Mouse (Mus musculus): ENCODE data around the gene Selenon.

DNA sequence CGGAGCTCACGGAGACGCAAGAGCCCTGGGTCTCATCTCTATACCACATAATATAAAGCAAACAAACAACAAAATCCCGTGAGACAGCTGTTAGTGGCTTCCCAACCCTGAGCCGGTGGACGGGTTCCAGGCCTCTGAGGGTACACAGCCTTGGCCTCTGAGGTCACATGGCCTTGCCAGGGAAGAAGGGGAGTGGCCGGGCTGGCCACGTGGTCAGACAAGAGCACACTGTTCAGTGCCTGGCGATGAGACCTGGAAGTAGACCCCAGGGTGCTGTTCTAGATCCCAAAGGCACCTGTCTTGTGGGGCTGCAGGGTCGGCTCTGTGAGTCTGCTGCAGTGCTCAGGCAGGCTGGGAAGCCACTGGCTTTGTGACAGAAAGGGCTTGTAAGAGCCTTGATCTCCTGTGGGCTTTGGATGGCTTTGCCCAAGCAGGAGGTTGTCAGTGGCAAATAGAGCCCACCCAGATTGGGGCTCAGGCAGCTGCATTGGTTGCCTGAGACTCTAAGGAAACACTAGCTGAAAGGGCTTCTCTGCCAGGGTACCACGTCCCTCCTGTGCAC, 35.8 kb upstream of the Selenon start:
- no peak for TF ChIP-seq CTCF (IDR thresholded peaks at IDR 0.05; ENCODE audit: low read depth, low read length)
- no peak for TF ChIP-seq POLR2A (IDR thresholded peaks at IDR 0.05; ENCODE audit: extremely low read depth, insufficient read depth, low read length)
